Mouse (Mus musculus) intestine, embryonic 14.5 days (tissue): Measurements from ENCODE around the gene Vmn2r83. TPM values are rescaled to one million over a fixed set of nuclear protein-coding genes. Genes with fewer than 3 reads are reported as not detected.
"Not testable (repeated sequence)": the region's sequence is repeated elsewhere in the genome, so short reads cannot be mapped to it uniquely, and the experiment has no call there.

Experiments used
- ATAC-seq: fragments of 200-750 bp; cut with Nextera tagmentation; replicated peaks from 2 replicates; pipeline ENCODE4 v1.8.0; 2017; ENCODE audit warnings: low read depth, moderate number of reproducible peaks, moderate TSS enrichment, moderate library complexity; ENCODE audit not compliant: low FRiP score, low TSS enrichment
- DNase-seq: peaks from one replicate; pipeline ENCODE4 v3.0.0-alpha.2; 2018; ENCODE audit warnings: low spot score
- H3K27ac ChIP-seq: fragments of 300-500 bp; sonication (generic); 2 replicates; pipeline ENCODE4 v1.5.1; 2014; ENCODE audit warnings: low read depth, mild to moderate bottlenecking, control low read depth
- H3K27me3 ChIP-seq: fragments of 300-500 bp; sonication (generic); replicated peaks from 2 replicates; pipeline ENCODE4 v1.6.1; 2014; ENCODE audit warnings: low read length, control low read depth; ENCODE audit not compliant: control insufficient read depth, insufficient read depth
- H3K36me3 ChIP-seq: fragments of 300-500 bp; sonication (generic); 2 replicates; pipeline ENCODE4 v1.6.1; 2014; ENCODE audit warnings: low read length, control low read depth; ENCODE audit not compliant: control insufficient read depth, insufficient read depth
- H3K4me1 ChIP-seq: fragments of 300-500 bp; sonication (generic); replicated peaks from 2 replicates; pipeline ENCODE4 v1.6.1; 2014; ENCODE audit warnings: low read length, control low read depth, mixed read lengths; ENCODE audit not compliant: control insufficient read depth, insufficient read depth
- H3K4me2 ChIP-seq: fragments of 300-500 bp; sonication (generic); 2 replicates; pipeline ENCODE4 v1.6.1; 2014; ENCODE audit warnings: low read length
- H3K4me3 ChIP-seq: fragments of 300-500 bp; sonication (generic); 2 replicates; pipeline ENCODE4 v1.5.1; 2014; ENCODE audit warnings: low read depth, low read length, control low read depth, mixed read lengths
- H3K9ac ChIP-seq: fragments of 300-500 bp; sonication (generic); 2 replicates; pipeline ENCODE4 v1.6.1; 2014; ENCODE audit warnings: mild to moderate bottlenecking, low read length
- H3K9me3 ChIP-seq: fragments of 300-500 bp; sonication (generic); 2 replicates; pipeline ENCODE4 v1.6.1; 2016; ENCODE audit warnings: low read length, control low read depth; ENCODE audit not compliant: control insufficient read depth
- WGBS: fragments of 180-500 bp; shearing (Covaris S2); extraction: QIAGEN DNeasy Blood & Tissue Kit; methylation state at CpG from one replicate; pipeline ENCODE4 v1.1.7; 2014; 5-methylcytosine and 5-hydroxymethylcytosine counted together
- polyA plus RNA-seq: library from polyadenylated mRNA; unstranded; fragments of >200 nt; fragmentation: Nextera tagmentation; extraction: Ambion mirVana; gene quantifications from 2 replicates; pipeline ENCODE4 v1.2.1, GENCODE M21; 2014

Gene Vmn2r83
- not detected in 2 replicates for polyA plus RNA-seq

- Histone ChIP-seq H3K4me3 (no peak within 1 kb of the TSS), H3K9ac (no peak within 1 kb of the TSS), H3K36me3 (no peaks in the 10 kb centered on the region), H3K4me1 (no peaks in the 10 kb centered on the region), H3K27me3 (no peaks in the 10 kb centered on the region), H3K4me2 (no peak within 1 kb of the TSS), H3K27ac (no peak within 1 kb of the TSS), H3K9me3 (no peaks in the 10 kb centered on the region)
- ATAC-seq = no peak
- DNase-seq = no peak
Measured at GRCm38 (mm10) chr10:79468431-79468830, at the start of gene Vmn2r83. TSS of gene Vmn2r83 (plus strand) at chr10:79468731.

- H3K9ac ChIP-seq, H3K27ac ChIP-seq, DNase-seq, H3K27me3 ChIP-seq, H3K4me1 ChIP-seq, H3K4me2 ChIP-seq, ATAC-seq, H3K9me3 ChIP-seq, H3K36me3 ChIP-seq, H3K4me3 ChIP-seq: not testable (repeated sequence)
- 84% methylated on average over 23 of the region's 23 CpGs for WGBS
Measured at GRCm38 (mm10) chr10:79435141-79435820, 33.2 kb upstream of the Vmn2r83 start.

DNA sequence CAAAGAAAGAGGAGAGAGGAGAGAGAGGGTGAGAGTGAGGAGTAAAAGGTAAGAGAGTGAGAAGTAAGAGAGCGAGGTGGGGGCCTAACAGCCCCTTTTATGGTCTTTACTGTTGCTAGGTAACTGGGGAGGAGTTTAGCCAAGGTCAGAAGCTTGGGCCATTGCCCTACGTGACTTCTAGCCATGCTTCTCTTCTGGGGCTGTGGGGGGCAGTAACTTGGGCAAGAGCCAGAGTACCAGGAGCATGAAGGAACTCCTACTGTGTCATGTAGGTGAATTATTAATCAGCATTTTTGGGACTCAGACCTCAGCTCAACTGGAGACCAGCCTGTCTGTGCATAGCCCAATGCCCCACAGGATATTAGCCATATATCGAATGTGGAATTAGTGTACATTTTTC is 27.4 kb downstream of the Vmn2r83 start:
- Histone ChIP-seq H3K4me2 (no peak overlapping the region), H3K9me3 (no peaks in the 10 kb centered on the region), H3K4me3 (no peak overlapping the region), H3K4me1 (no peaks in the 10 kb centered on the region), H3K9ac (no peak overlapping the region), H3K27me3 (no peaks in the 10 kb centered on the region), H3K27ac (no peak overlapping the region), H3K36me3 (no peaks in the 10 kb centered on the region)
- WGBS = 55% methylated on average over 3 of the region's 3 CpGs
- DNase-seq = no peak
- no peak for ATAC-seq

DNA sequence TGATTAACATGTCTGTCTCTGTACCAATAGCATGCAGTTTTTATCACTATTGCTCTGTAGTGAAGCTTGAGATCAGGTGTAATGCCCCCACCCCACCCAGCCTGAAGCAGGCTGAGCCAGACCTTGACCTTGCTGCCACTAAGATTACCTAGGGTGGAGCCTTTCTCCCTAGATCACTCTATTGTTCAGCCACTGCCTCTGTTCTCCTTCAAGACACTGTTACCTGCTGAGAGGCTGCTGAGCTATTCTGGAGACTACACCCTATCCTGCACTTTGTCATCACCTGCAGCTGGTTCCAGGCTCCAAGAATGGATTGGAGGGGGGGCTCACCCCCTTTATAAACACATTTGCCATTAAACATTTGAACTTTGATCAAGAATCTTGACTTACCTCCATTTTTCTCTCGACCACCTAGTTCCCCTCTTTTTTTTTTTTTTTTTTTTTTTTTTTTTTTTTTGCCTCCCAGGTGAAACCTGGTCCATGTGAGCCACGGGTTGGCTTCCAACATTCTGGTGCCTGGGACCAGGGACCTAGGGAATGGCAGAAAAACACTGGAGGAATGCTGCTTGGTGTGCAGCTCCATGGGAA is 28.3 kb downstream of the Vmn2r83 start:
- H3K9me3 ChIP-seq = no peaks in the 10 kb centered on the region
- H3K27me3 ChIP-seq = no peaks in the 10 kb centered on the region
- H3K4me3 ChIP-seq = no peak overlapping the region
- no peak overlapping the region for H3K4me2 ChIP-seq
- no peak overlapping the region for H3K27ac ChIP-seq
- DNase-seq (no peak), ATAC-seq (no peak)
- H3K9ac ChIP-seq = no peak overlapping the region
- no peaks in the 10 kb centered on the region for H3K4me1 ChIP-seq
- WGBS = 48% methylated on average over 2 of the region's 2 CpGs
- H3K36me3 ChIP-seq = no peaks in the 10 kb centered on the region

DNA sequence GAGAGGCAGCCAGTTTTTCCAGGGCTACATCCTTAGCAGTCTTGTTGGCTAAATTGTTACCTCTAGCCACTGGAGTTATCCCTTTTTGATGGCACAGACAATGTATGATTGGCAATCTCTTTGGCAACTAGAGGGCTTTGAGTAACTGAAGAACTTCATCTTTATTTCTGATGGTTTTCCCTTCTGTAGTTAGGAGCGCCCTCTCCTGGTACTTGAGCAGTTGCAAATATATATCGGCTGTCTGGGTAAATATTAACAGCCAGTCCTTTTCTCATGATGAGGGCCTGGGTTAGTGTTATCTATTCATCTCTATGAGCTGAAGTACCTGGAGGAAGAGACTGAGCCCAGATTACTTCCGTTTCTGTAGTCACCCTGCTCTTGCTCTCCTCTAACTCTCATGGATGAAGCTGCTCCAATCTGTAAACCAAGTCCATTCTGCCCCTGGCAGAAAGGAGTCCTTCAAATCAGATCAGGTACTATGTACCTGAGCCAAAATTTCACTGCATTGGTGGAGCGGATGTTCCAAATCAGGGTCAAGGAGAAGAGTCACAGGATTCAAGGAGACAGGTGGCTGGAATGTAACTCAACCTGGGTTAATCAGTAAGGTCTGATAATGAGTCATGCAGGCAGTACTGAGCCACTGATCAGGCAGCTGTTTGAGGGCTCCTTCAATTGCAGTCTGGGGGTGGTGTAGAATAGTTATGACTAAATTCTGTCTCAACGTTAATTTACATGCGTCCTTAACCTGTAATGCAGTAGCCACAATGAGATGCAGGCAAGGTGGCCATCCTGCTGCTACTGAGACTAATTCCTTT is 34.5 kb downstream of the Vmn2r83 start:
- peak; percentile 53; the same call in 1 of the 2 replicates for ATAC-seq
- WGBS = 61% methylated on average over 6 of the region's 6 CpGs
- DNase-seq = no peak
- no peaks in the 10 kb centered on the region for H3K36me3 ChIP-seq
- H3K4me3 ChIP-seq = no peak overlapping the region
- no peaks in the 10 kb centered on the region for H3K27me3 ChIP-seq
- H3K9me3 ChIP-seq = no peaks in the 10 kb centered on the region
- no peak overlapping the region for H3K9ac ChIP-seq
- H3K27ac ChIP-seq = no peak overlapping the region
- no peaks in the 10 kb centered on the region for H3K4me1 ChIP-seq
- no peak overlapping the region for H3K4me2 ChIP-seq

DNA sequence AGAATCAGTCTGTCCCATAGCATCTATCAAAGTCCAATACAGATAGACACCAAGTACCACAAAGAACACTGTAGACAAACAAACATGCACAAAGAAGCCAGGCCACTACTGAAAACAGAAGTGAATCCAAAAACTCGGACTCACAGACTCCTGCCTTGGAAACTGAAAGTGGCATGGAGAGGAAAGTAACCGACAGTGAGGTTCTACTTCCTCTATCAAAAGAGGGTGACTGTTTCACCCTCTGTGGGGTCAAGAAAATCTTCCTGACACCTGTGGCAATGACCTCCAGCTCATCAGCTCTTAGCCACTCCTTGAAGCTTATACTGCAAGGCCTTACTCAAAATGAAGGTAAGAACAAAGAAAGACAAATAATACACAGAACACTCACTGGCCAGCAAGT is 38.2 kb downstream of the Vmn2r83 start:
- no peak overlapping the region for H3K9ac ChIP-seq
- 85% methylated on average over 2 of the region's 2 CpGs for WGBS
- no peak for ATAC-seq
- no peaks in the 10 kb centered on the region for H3K36me3 ChIP-seq
- no peak overlapping the region for H3K27ac ChIP-seq
- H3K4me1 ChIP-seq = no peaks in the 10 kb centered on the region
- no peak overlapping the region for H3K4me2 ChIP-seq
- no peak overlapping the region for H3K4me3 ChIP-seq
- DNase-seq = no peak
- H3K9me3 ChIP-seq = no peaks in the 10 kb centered on the region
- H3K27me3 ChIP-seq = no peaks in the 10 kb centered on the region

DNA sequence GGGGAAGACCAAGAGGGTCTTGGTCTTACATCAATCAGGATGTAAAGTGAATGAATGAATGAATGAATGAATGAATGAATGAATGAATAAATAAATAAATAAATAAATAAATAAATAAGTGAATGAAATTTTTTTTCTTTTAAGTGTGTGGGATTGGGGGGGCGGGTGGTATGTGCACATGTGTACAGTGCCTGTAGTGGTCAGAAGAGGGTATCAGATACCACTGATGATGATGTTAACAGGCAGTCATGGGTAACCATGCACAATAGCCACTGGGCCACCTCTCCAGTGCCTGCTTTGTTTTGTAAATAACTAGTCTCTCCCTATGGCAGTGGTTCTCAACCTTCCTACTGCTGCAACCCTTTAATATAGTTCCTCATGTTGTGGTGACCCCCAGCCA is 55.9 kb downstream of the Vmn2r83 start:
- ATAC-seq = no peak
- H3K36me3 ChIP-seq = peaks cover 18% of the 10 kb centered on the region
- H3K4me3 ChIP-seq = no peak overlapping the region
- H3K27me3 ChIP-seq = no peaks in the 10 kb centered on the region
- no peaks in the 10 kb centered on the region for H3K9me3 ChIP-seq
- H3K9ac ChIP-seq = no peak overlapping the region
- peak; percentile 32 for DNase-seq
- H3K4me2 ChIP-seq = no peak overlapping the region
- H3K4me1 ChIP-seq = no peaks in the 10 kb centered on the region
- 85% methylated on average over 1 of the region's 1 CpGs for WGBS
- H3K27ac ChIP-seq = no peak overlapping the region

DNA sequence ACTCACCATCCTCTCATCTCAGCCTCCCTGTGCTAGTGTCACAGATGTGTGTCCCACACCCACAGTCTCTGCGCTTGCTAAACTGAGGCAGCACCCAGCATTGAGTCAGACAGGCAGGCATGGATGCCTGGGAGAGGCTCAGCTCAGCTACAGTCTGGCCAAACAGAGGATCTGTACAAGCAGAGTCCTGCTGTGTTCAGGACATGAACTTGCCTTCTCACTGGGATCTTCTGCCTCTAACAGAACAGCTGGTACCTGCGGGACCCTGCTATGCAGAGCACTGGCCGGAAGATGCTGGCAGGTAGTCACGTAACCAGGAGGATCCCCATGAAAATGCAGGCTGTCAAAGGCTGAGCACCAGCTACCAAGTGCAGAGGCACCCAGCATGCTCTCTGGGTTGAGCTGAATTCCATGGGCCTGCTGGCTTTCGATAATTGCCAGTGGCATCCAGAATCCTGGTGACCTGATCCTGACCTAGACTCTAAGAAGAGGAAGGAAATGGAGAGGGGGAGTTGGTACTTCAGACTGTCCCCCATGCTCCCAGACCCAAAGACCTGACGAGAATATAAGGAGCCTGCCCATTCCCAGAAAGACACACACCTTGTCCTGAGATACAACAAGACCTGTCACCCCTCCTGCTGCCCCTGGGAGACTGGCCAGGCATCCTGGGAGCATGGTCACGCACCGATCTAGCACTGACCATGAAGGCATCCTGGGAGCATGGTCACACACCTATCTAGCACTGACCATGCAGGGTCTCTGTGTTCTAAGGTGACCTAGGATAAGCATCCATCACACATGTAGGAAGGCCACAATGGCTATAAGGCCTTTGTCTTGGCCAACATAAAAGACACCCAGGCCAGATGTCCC is 57.2 kb downstream of the Vmn2r83 start:
- no peaks in the 10 kb centered on the region for H3K4me1 ChIP-seq
- peak; percentile 43 for DNase-seq
- H3K9ac ChIP-seq = no peak overlapping the region
- H3K9me3 ChIP-seq = no peaks in the 10 kb centered on the region
- H3K36me3 ChIP-seq = peaks cover 22% of the 10 kb centered on the region
- WGBS = 84% methylated on average over 8 of the region's 8 CpGs
- no peak overlapping the region for H3K27ac ChIP-seq
- ATAC-seq = no peak
- no peak overlapping the region for H3K4me3 ChIP-seq
- no peaks in the 10 kb centered on the region for H3K27me3 ChIP-seq
- no peak overlapping the region for H3K4me2 ChIP-seq
